Mouse (Mus musculus) layer of hippocampus, adult 9-11 months (tissue): Measurements from ENCODE around the gene Map3k9.

ENCODE experiments used
- DNase-seq: peaks from one replicate; pipeline ENCODE4 v3.0.0; 2022

Map3k9 gene

GRCm38 (mm10) chr12:81782606-81783005 is 1.6 kb upstream of the Map3k9 start:
- no peak for DNase-seq

- DNase-seq, result no peak
Observed at GRCm38 (mm10) chr12:81780271-81781093, 493 bp downstream of the Map3k9 start.

GRCm38 (mm10) chr12:81779831-81780230 is 1.1 kb downstream of the Map3k9 start:
- no peak for DNase-seq

GRCm38 (mm10) chr12:81776191-81776590 is 4.8 kb downstream of the Map3k9 start:
- no peak for DNase-seq

- no peak for DNase-seq
Observed at GRCm38 (mm10) chr12:81775641-81776040, 5.3 kb downstream of the Map3k9 start.

- no peak for DNase-seq
Observed at GRCm38 (mm10) chr12:81774186-81774585, 6.8 kb downstream of the Map3k9 start.

GRCm38 (mm10) chr12:81769458-81769857 is 11.5 kb downstream of the Map3k9 start:
- DNase-seq, result no peak

GRCm38 (mm10) chr12:81765386-81765785 is 15.6 kb downstream of the Map3k9 start:
- no peak for DNase-seq

- no peak for DNase-seq
Observed at GRCm38 (mm10) chr12:81764370-81764769, 16.6 kb downstream of the Map3k9 start.

GRCm38 (mm10) chr12:81754651-81755050 is 26.3 kb downstream of the Map3k9 start:
- DNase-seq, result peak; percentile 78

GRCm38 (mm10) chr12:81751116-81751515 is 29.9 kb downstream of the Map3k9 start:
- no peak for DNase-seq

GRCm38 (mm10) chr12:81748918-81749317 is 32.1 kb downstream of the Map3k9 start:
- DNase-seq, result no peak

GRCm38 (mm10) chr12:81748021-81748576 is 32.9 kb downstream of the Map3k9 start:
- no peak for DNase-seq

- DNase-seq, result no peak
Observed at GRCm38 (mm10) chr12:81746400-81747024, 34.5 kb downstream of the Map3k9 start.

GRCm38 (mm10) chr12:81735246-81736070 is 45.5 kb downstream of the Map3k9 start:
- peak; percentile 38 for DNase-seq

- DNase-seq, result peak; percentile 24
Observed at GRCm38 (mm10) chr12:81726246-81726822, 54.6 kb downstream of the Map3k9 start.

- no peak for DNase-seq
Observed at GRCm38 (mm10) chr12:81724776-81725175, 56.2 kb downstream of the Map3k9 start.

- no peak for DNase-seq
Observed at GRCm38 (mm10) chr12:81723375-81723774, 57.6 kb downstream of the Map3k9 start.

- DNase-seq, result peak; percentile 37
Observed at GRCm38 (mm10) chr12:81719715-81720114, 61.3 kb downstream of the Map3k9 start.

GRCm38 (mm10) chr12:81719161-81719560 is 61.8 kb downstream of the Map3k9 start:
- peak; percentile 83 for DNase-seq

GRCm38 (mm10) chr12:81712618-81713017 is 68.4 kb downstream of the Map3k9 start:
- no peak for DNase-seq

GRCm38 (mm10) chr12:81702903-81703302 is 78.1 kb downstream of the Map3k9 start:
- no peak for DNase-seq

GRCm38 (mm10) chr12:81698011-81698410 is 83.0 kb downstream of the Map3k9 start:
- DNase-seq, result no peak
